Mouse (Mus musculus) adrenal gland, postnatal 4 days (tissue): ENCODE measurements around the gene Cd82. TPM values are rescaled to one million over a fixed set of nuclear protein-coding genes. Genes with fewer than 3 reads are reported as not detected.

Experiments used
- DNase-seq, 2 experiments: peaks; one replicate each; pipeline ENCODE4 v3.0.0; 2021 to 2022; ENCODE audit warnings: low spot score in 2 of 2, mixed read lengths in 2 of 2
- total RNA-seq, 2 experiments: library from RNA; stranded (reverse); gene quantifications; 2 replicates each; pipeline ENCODE4 v1.2.3; 2021

Gene Cd82
- total RNA-seq, 2 experiments from 2014 or later: 68.7 to 73.7 TPM

- peak; percentile 66 to 68 for DNase-seq
These were observed 44.5 kb downstream of the Cd82 start for GRCm38 (mm10) chr2:93418396-93418795.

- no peak for DNase-seq
These were observed 45.8 kb downstream of the Cd82 start for GRCm38 (mm10) chr2:93416874-93417709.

- no peak for DNase-seq
These were observed 47.7 kb downstream of the Cd82 start for GRCm38 (mm10) chr2:93415281-93415680.

GRCm38 (mm10) chr2:93414163-93414562 lies 48.8 kb downstream of the Cd82 start:
- no peak for DNase-seq

GRCm38 (mm10) chr2:93413367-93414014 lies 49.4 kb downstream of the Cd82 start:
- peak in 1 of 2 experiments; percentile 52 for DNase-seq

- no peak for DNase-seq
These were observed 50.8 kb downstream of the Cd82 start for GRCm38 (mm10) chr2:93412101-93412500.

GRCm38 (mm10) chr2:93410899-93411570 lies 51.9 kb downstream of the Cd82 start:
- no peak for DNase-seq

GRCm38 (mm10) chr2:93405017-93405425 lies 57.9 kb downstream of the Cd82 start:
- peak in 1 of 2 experiments; percentile 21 for DNase-seq

GRCm38 (mm10) chr2:93404169-93404568 lies 58.8 kb downstream of the Cd82 start:
- DNase-seq: no peak

GRCm38 (mm10) chr2:93403267-93403666 lies 59.7 kb downstream of the Cd82 start:
- DNase-seq: no peak

GRCm38 (mm10) chr2:93391198-93391597 lies 71.7 kb downstream of the Cd82 start:
- DNase-seq: no peak

- DNase-seq: no peak
These were observed 72.6 kb downstream of the Cd82 start for GRCm38 (mm10) chr2:93390170-93390926.

GRCm38 (mm10) chr2:93386958-93387357 lies 76.0 kb downstream of the Cd82 start:
- DNase-seq: no peak

GRCm38 (mm10) chr2:93383831-93384230 lies 79.1 kb downstream of the Cd82 start:
- no peak for DNase-seq

GRCm38 (mm10) chr2:93380680-93381089 lies 82.3 kb downstream of the Cd82 start:
- no peak for DNase-seq

GRCm38 (mm10) chr2:93377797-93378196 lies 85.1 kb downstream of the Cd82 start:
- no peak for DNase-seq

GRCm38 (mm10) chr2:93377157-93377556 lies 85.8 kb downstream of the Cd82 start:
- DNase-seq: no peak

- DNase-seq: no peak
These were observed 90.1 kb downstream of the Cd82 start for GRCm38 (mm10) chr2:93372872-93373271.

- peak; percentile 14 to 19 for DNase-seq
These were observed 90.8 kb downstream of the Cd82 start for GRCm38 (mm10) chr2:93372097-93372571.
